Mouse (Mus musculus): ENCODE measurements at regions not wholly inside any gene's neighbourhood (a gene's known extent, or its start where the extent isn't known, plus 50 kb on each side); places are given as distances from the start of the nearest gene placed in this dataset.

DNA sequence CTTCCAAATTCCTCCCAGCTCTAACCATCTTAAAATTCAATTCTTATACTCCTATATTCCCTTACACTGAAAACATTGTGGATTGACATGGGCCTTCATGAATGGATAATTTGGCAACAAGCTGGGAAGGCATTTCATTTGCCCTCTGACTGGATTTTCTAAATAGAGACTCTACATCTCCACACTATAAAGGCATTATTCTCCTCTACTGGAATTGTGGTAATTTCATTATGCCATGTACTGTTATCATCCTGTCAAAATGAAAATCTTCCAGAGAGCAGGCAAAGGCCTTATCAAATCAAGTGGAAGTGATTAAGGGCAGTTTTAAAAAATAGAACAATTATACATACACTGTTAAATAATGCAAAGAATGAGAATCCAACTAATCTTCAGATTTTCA is 184.8 kb downstream of the Thoc2 start:
- H3K9ac ChIP-seq (replicated peaks) = no peak overlapping the region
- H3K27me3 ChIP-seq = no peaks in the 10 kb centered on the region
- H3K4me2 ChIP-seq (replicated peaks) = no peak overlapping the region
- peak; percentile 61; the same call in 1 of the 2 replicates for ATAC-seq (replicated peaks)
- H3K9me3 ChIP-seq = no peaks in the 10 kb centered on the region
- H3K36me3 ChIP-seq = no peaks in the 10 kb centered on the region
- H3K4me1 ChIP-seq = no peaks in the 10 kb centered on the region
- H3K27ac ChIP-seq (replicated peaks) = no peak overlapping the region
- no peak overlapping the region for H3K4me3 ChIP-seq

Data from forebrain, embryonic 15.5 days (tissue).